ENCODE assay signal across 9 mouse cellular contexts in the genomic region with DNA sequence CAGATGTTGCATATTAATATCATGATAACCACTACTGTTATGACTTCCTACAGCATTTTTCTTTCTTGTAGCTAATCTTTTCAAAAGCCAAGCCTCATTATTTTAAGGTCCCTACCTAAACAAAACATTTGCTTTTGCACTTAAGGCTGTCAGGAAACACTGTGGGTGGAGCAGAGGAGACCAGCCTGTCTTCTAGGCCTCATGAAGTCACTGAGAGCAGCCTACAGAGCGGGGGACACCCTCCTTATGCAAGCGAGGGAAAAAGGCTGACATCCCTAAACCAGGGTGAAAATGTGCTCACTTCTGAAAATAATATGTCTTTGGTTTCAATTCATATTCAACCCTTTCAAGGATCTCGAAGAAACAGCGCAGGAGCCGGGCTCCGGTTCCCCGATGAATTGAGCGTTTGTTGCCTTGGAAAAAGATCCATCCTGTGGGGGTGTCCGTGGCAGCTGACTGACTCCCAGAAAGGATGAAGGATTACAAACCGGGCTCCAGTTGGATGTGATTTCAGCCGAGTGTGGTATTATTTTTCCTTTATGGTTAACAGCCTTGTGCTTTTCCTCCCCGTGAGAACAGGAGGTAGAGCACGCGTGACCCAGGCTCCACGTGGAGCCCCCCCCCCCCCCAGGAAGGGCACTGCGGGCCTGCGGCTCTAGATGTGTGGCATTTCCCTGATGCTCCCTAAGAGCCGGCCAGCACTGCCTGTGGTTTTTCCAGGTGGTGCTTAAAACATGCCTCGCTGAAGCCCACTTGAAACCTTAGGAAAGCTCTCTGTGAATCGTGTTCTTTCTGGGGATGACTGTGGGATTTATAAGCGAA.
DNase-seq lines count a peak whose midpoint lies in the region; ATAC-seq and TF ChIP-seq lines count a peak whose summit lies in the region.
"Had no signal": no experiment of that assay in that cellular context is flagged by ENCODE, and none has a peak within 500 bp of the region (broad histone marks: within the 10 kb centered on the region; RNA-seq: fewer than 3 reads in every experiment).

No protein-coding gene starts in this region.

- peak; percentile 21 to 33 for DNase-seq in cerebellum, postnatal 14 days
- no peak for DNase-seq in cerebellum, adult 11 months
- peak; percentile 20 to 27 for DNase-seq in kidney, postnatal 4 days
- DNase-seq in kidney, adult 18-20 months, result no peak
- peak; percentile 40 to 54 for DNase-seq in frontal cortex, postnatal 36 days (ENCODE audit: low spot score in 2 of 2)
- peak; percentile 27 to 49 for DNase-seq in left cerebral cortex, postnatal 25 days (ENCODE audit: low spot score in 2 of 2)
- DNase-seq in retina, postnatal 1 day, result no peak
- no peak for DNase-seq in midbrain, postnatal 0 days (ENCODE audit: low spot score)

- no peak overlapping the region for H3K4me3 ChIP-seq in midbrain, postnatal 0 days (ENCODE audit: low read depth, low read length)
- H3K4me3 ChIP-seq: liver, embryonic 12.5 days had no signal

- H3K4me1 ChIP-seq in midbrain, postnatal 0 days (ENCODE audit: insufficient read depth, low read length), result peaks cover 7% of the 10 kb centered on the region; the same call in 1 of the 2 replicates
- H3K4me1 ChIP-seq: liver, embryonic 12.5 days had no signal

- no peak overlapping the region for H3K9ac ChIP-seq in midbrain, postnatal 0 days (replicated peaks; ENCODE audit: low read length, poor library complexity, severe bottlenecking)
- H3K9ac ChIP-seq: liver, embryonic 12.5 days had no signal

- H3K27me3 ChIP-seq in midbrain, postnatal 0 days (ENCODE audit: insufficient read depth, low read length), result no peaks in the 10 kb centered on the region
- H3K27me3 ChIP-seq: liver, embryonic 12.5 days had no signal

- H3K4me2 ChIP-seq in midbrain, postnatal 0 days (ENCODE audit: low read depth, low read length, poor library complexity, severe bottlenecking), result no peak overlapping the region
- H3K4me2 ChIP-seq: liver, embryonic 12.5 days had no signal

- no peaks in the 10 kb centered on the region for H3K9me3 ChIP-seq in midbrain, postnatal 0 days (ENCODE audit: low read length)
- H3K9me3 ChIP-seq: liver, embryonic 12.5 days had no signal

- H3K27ac ChIP-seq in midbrain, postnatal 0 days (ENCODE audit: low read depth, low read length), result no peak overlapping the region
- H3K27ac ChIP-seq: liver, embryonic 12.5 days had no signal

- no peak for ATAC-seq in midbrain, postnatal 0 days (ENCODE audit: low FRiP score)
- ATAC-seq: liver, embryonic 12.5 days had no signal

- no peaks in the 10 kb centered on the region for H3K36me3 ChIP-seq in midbrain, postnatal 0 days (ENCODE audit: insufficient read depth, low read length)
- H3K36me3 ChIP-seq: liver, embryonic 12.5 days had no signal

- no peak for TF ChIP-seq CTCF in midbrain, postnatal 0 days (IDR thresholded peaks at IDR 0.05)

- WGBS in midbrain, postnatal 0 days, result 70% methylated on average over 21 of the region's 21 CpGs

- intact Hi-C loops in left cerebral cortex, postnatal 25 days (cut with DNase I), result no loop called here

Comparison
In these comparisons a context has a peak if more than half of its experiments do, and no peak if none do; other contexts are left out.
1. DNase-seq: peak in cerebellum, postnatal 14 days (2 of 2), kidney, postnatal 4 days (2 of 2), frontal cortex, postnatal 36 days (2 of 2) and left cerebral cortex, postnatal 25 days (2 of 2); none in cerebellum, adult 11 months (single experiment), kidney, adult 18-20 months (single experiment), retina, postnatal 1 day (single experiment) and midbrain, postnatal 0 days (single experiment).